Mouse (Mus musculus) adrenal gland, adult 8-10 months (tissue): ENCODE measurements around the gene Gfod1. TPM values are rescaled to one million over a fixed set of nuclear protein-coding genes. Genes with fewer than 3 reads are reported as not detected.

Experiments
- DNase-seq: peaks from one replicate; pipeline ENCODE4 v3.0.0; 2022
- total RNA-seq, 4 experiments: library from RNA; stranded (reverse); gene quantifications; 2 replicates each; pipeline ENCODE4 v1.2.4; 2022

Gene Gfod1
- total RNA-seq: 10 to 100 TPM in 1 of 4 experiments, 1 to 10 TPM in 3; 8.1 to 10.0 (median 9.0) TPM

- DNase-seq: peak; percentile 98
These were observed at the start of gene Gfod1 for GRCm38 (mm10) chr13:43304018-43304431. Gene Gfod1 (minus strand): TSS chr13:43304172.

GRCm38 (mm10) chr13:43353356-43353755, 49.4 kb upstream of the Gfod1 start:
- no peak for DNase-seq

GRCm38 (mm10) chr13:43350489-43351169, 46.7 kb upstream of the Gfod1 start:
- DNase-seq: no peak

- no peak for DNase-seq
These were observed 45.4 kb upstream of the Gfod1 start for GRCm38 (mm10) chr13:43349376-43349775.

GRCm38 (mm10) chr13:43346825-43347224, 42.9 kb upstream of the Gfod1 start:
- DNase-seq: no peak

- no peak for DNase-seq
These were observed 34.7 kb upstream of the Gfod1 start for GRCm38 (mm10) chr13:43338632-43339031.

- DNase-seq: no peak
These were observed 34.0 kb upstream of the Gfod1 start for GRCm38 (mm10) chr13:43338001-43338400.

GRCm38 (mm10) chr13:43336425-43337221, 32.7 kb upstream of the Gfod1 start:
- no peak for DNase-seq

GRCm38 (mm10) chr13:43332591-43332990, 28.6 kb upstream of the Gfod1 start:
- no peak for DNase-seq

GRCm38 (mm10) chr13:43331721-43332444, 27.9 kb upstream of the Gfod1 start:
- no peak for DNase-seq

- no peak for DNase-seq
These were observed 21.5 kb upstream of the Gfod1 start for GRCm38 (mm10) chr13:43325427-43325826.

- DNase-seq: no peak
These were observed 17.5 kb upstream of the Gfod1 start for GRCm38 (mm10) chr13:43321492-43321891.

- DNase-seq: no peak
These were observed 15.4 kb upstream of the Gfod1 start for GRCm38 (mm10) chr13:43319396-43319795.

- DNase-seq: no peak
These were observed 13.4 kb upstream of the Gfod1 start for GRCm38 (mm10) chr13:43317411-43317810.

- DNase-seq: no peak
These were observed 1.4 kb upstream of the Gfod1 start for GRCm38 (mm10) chr13:43305181-43305924.

GRCm38 (mm10) chr13:43304700-43305099, 728 bp upstream of the Gfod1 start:
- DNase-seq: peak; percentile 46

GRCm38 (mm10) chr13:43303161-43303965, 609 bp downstream of the Gfod1 start:
- peak; percentile 38 for DNase-seq

GRCm38 (mm10) chr13:43302651-43303160, 1.3 kb downstream of the Gfod1 start:
- DNase-seq: no peak

GRCm38 (mm10) chr13:43302239-43302638, 1.7 kb downstream of the Gfod1 start:
- no peak for DNase-seq

GRCm38 (mm10) chr13:43300906-43301305, 3.1 kb downstream of the Gfod1 start:
- DNase-seq: no peak

- DNase-seq: no peak
These were observed 3.6 kb downstream of the Gfod1 start for GRCm38 (mm10) chr13:43300366-43300765.
